Mouse (Mus musculus) bone marrow macrophage, adult 2 months (primary cell): ENCODE data around the gene Pbrm1. TPM values are rescaled to one million over a fixed set of nuclear protein-coding genes. Genes with fewer than 3 reads are reported as not detected.

ENCODE experiments used
- H3K27ac ChIP-seq: 2 replicates; pipeline ENCODE4 v1.5.1; 2012; ENCODE audit warnings: low read depth, low read length; ENCODE audit not compliant: insufficient read depth
- H3K4me1 ChIP-seq: 2 replicates; pipeline ENCODE4 v1.6.1; 2012; ENCODE audit warnings: low read length; ENCODE audit not compliant: control insufficient read depth, insufficient read depth
- H3K4me3 ChIP-seq: 2 replicates; pipeline ENCODE4 v1.5.1; 2012; ENCODE audit warnings: mild to moderate bottlenecking, low read length, moderate library complexity; ENCODE audit not compliant: insufficient read depth
- CTCF ChIP-seq: IDR thresholded peaks from 2 replicates; pipeline ENCODE4 v1.5.1; 2012; ENCODE audit warnings: low read depth, mild to moderate bottlenecking, low read length, moderate library complexity
- POLR2A ChIP-seq: IDR thresholded peaks from 2 replicates; pipeline ENCODE4 v1.6.1; 2012; ENCODE audit warnings: mild to moderate bottlenecking, low read depth, low read length, borderline replicate concordance
- polyA plus RNA-seq: library from polyadenylated mRNA; stranded (reverse); fragments of >200 nt; gene quantifications from 2 replicates; pipeline ENCODE4 v1.2.4, GENCODE M21; 2012; ENCODE audit not compliant: missing spikeins, insufficient read depth, insufficient read length

Pbrm1 gene
- polyA plus RNA-seq, 1 experiment: 34.4 TPM

DNA sequence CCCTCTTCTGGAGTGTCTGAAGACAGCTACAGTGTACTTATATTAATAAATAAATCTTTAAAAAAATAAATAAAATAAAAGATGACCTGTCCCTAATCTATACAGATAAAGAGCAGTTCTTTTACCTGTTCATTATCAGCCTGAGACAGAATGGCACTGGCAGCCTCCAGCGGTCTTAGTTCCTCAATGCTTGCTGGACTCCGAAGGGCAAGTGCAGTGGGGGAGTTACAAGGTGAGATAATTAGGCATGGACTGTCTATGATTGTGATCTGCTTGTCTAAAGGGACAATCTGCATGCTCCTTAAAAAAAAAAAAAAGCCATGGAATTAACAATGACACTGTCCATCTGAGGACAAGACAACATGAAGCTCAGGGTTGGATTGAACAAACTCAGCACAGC, 5.0 kb upstream of the Pbrm1 start:
- Histone ChIP-seq H3K4me3 (no peak overlapping the region), H3K4me1 (peaks cover 14% of the 10 kb centered on the region), H3K27ac (no peak overlapping the region)
- TF ChIP-seq POLR2A (no peak), CTCF (no peak)

DNA sequence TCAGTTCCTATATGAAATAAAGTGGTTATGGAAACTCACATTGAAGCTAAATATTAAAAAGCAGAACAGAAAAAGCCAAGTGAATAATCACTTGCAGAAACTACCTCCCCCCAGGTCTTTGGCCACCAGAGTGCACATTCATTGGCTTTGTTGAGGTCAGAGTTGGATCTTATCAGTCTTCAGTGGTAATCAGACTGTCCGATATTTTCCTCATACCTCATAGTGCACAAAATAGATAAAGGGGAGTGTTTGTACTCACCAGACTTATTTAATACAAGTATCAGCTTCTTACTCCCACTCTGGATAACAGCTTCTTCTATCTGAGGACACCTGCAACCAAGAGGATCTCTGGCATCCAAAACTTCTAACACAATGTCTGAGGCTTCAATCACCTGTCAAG, 2.9 kb upstream of the Pbrm1 start:
- H3K27ac ChIP-seq: no peak overlapping the region
- TF ChIP-seq POLR2A (no peak), CTCF (no peak)
- H3K4me1 ChIP-seq: peaks cover 14% of the 10 kb centered on the region
- H3K4me3 ChIP-seq: no peak overlapping the region

DNA sequence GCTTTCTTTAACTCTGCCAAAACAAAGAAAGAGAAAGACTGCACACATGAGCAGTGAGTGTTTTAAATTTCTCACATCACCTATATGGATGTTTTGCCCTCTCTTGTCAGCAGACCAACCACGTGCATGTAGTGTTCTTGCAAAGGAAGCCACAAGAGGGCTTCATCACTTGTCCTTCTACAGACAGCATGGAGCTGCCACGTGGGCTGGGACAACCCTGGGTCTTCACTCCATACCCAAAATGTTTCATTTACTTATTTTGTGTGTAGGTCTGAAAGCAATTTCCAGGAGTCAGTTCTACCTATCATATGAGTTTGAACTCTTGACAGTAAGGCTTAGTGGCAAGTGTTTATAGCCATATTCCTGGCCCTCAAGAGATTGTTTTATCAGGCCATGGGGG, 1.1 kb upstream of the Pbrm1 start:
- TF ChIP-seq POLR2A (no peak), CTCF (no peak)
- Histone ChIP-seq H3K27ac (peak overlapping the region; percentile 84), H3K4me1 (peaks cover 23% of the 10 kb centered on the region), H3K4me3 (peak overlapping the region; percentile 99)

DNA sequence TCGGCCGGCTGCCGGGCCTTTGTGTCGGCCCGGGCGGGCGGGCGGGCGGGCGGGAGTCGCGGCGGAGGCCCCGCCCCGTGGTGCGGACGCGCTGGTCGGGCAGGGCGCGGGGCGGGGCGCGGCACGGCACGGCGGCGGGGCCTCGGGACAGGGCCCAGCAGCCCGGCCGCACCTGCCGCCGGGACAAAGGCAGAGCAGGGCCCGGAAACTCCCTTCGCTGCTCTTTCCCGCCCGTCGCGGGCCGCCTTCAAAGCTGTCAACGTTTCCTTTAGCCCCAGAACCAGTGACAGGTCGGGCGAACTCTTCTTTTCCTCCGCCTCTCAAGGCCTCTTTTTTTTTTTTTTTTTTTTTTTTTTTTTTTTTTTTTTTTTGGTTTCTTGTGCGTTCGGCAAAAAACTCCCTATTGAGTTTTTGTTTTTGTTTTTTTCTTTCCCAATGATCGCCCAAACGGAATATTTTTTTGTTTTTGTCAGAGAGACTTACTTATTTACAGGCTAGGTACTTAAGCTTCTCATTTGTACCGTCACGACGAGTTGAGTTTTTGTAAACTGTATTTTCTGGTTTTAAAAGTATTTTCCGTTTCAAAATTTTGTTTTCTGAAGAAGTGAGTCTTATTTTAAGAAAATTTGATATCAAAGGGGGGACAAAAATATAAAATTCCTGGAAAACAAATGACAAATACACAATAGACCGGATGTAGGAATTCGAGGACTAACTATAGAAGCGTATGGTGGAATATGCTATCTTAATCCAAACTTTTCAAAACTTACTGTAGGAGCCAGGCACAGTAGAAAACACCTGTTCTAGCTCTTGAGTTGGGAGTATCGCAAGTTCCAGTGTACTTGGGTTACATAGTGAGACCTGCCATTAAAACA, 630 bp downstream of the Pbrm1 start:
- TF ChIP-seq CTCF (no peak), POLR2A (peak; percentile 56; the same call in 1 of the 2 replicates)
- Histone ChIP-seq H3K27ac (peak overlapping the region; percentile 88), H3K4me1 (peaks cover 23% of the 10 kb centered on the region), H3K4me3 (peak overlapping the region; percentile 99)

DNA sequence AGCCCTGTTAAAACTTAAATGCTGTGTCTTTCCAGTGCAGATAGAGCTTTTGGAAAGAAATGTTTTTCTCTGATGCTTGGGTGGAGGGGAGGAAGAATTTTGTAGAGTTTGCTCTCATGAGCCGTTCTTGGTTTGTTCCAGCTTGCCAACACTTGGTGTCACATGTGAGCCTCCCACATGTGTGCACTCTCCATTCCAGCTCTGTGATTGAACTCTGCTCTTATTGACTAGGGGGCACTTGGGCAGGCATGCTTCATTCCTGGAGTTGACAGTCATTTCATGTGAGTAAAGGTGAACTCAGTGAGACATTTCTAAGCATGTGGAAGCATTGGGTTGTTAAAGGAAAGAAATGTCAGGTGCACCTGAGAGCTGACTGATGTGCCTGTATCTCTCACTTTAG, 3.6 kb downstream of the Pbrm1 start:
- Histone ChIP-seq H3K4me1 (peaks cover 11% of the 10 kb centered on the region; the same call in 1 of the 2 replicates), H3K27ac (no peak overlapping the region), H3K4me3 (no peak overlapping the region)
- TF ChIP-seq POLR2A (no peak), CTCF (no peak)

DNA sequence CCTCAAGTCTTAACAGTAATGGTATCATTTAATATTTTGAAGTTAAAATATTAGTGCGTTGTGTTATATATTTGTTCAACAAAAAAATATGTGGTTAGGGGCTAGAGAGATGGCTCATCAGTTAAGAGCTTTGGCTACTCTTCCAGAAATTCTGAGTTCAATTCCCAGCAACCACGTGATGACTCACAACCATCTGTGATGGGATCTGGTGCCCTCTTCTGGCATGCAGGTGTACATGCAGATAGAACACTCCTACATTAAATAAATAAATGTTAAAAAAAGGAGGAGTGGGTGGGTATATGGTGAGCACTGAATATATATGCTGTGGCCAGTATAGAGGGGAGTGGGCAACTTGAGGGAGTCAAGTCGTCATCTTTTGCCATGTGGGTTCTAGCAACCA, 6.8 kb downstream of the Pbrm1 start:
- TF ChIP-seq CTCF (no peak), POLR2A (no peak)
- Histone ChIP-seq H3K4me1 (peaks cover 8% of the 10 kb centered on the region; the same call in 1 of the 2 replicates), H3K4me3 (no peak overlapping the region), H3K27ac (no peak overlapping the region)

DNA sequence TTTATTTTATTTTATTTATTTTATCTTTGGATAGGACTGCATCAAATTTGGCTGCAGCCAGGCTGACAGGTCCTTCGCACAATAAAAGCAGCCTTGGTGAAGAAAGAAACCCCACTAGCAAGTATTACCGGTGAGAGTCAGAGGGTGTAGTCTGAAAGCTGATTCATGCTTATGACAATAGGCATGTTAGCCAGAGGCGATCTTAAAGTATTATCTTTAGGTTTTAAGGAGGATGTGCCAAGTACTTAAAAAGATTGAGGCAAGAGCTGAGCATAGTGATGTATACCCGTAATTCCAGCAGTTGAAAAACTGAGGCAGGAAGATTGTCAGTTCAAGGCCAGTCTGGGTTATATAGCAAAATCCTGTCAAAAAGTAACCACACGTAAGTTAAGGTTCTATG, 26.4 kb downstream of the Pbrm1 start:
- TF ChIP-seq CTCF (no peak), POLR2A (no peak)
- Histone ChIP-seq H3K4me3 (no peak overlapping the region), H3K4me1 (no peaks in the 10 kb centered on the region), H3K27ac (no peak overlapping the region)

DNA sequence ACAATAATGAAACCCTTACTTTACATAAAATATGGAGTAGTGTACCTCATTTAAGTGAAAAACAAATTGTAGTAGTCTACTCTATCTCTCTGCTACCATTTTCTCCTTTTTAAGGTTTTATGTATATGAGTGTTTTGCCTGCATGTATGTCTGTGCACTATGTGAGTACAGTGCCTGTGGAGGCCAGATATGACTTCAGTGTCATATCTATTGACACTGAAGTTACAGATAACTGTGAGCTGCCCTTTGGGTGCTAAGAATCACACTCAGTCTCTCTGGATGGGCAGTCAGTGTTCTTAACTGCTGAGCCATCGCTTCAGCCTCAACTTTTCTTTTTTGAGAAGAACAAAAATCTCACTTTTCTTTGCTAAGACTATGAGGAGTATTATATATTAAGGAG, 26.9 kb downstream of the Pbrm1 start:
- no peak overlapping the region for H3K27ac ChIP-seq
- no peak overlapping the region for H3K4me3 ChIP-seq
- TF ChIP-seq CTCF (no peak), POLR2A (no peak)
- no peaks in the 10 kb centered on the region for H3K4me1 ChIP-seq

DNA sequence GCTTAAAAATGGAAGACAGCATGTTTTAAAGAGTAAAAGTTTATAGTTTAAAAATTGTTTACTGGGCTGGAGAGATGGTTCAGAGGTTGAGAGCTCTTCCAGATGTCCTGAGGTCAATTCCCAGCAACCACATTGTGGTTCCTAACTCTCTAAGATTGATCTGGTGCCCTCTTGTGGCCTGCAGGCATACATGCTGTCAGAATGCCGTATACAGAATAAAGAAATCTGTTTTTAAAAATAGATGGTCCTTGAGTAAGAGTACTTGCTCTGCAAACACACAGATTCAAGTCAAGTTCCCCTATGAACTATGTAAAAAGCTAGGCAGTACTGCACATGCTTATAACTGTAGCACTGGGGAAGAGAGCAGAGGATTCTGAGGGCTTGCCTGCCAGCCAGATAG, 43.3 kb downstream of the Pbrm1 start:
- H3K4me3 ChIP-seq: no peak overlapping the region
- no peak for TF ChIP-seq POLR2A
- no peak for TF ChIP-seq CTCF
- no peaks in the 10 kb centered on the region for H3K4me1 ChIP-seq
- no peak overlapping the region for H3K27ac ChIP-seq

DNA sequence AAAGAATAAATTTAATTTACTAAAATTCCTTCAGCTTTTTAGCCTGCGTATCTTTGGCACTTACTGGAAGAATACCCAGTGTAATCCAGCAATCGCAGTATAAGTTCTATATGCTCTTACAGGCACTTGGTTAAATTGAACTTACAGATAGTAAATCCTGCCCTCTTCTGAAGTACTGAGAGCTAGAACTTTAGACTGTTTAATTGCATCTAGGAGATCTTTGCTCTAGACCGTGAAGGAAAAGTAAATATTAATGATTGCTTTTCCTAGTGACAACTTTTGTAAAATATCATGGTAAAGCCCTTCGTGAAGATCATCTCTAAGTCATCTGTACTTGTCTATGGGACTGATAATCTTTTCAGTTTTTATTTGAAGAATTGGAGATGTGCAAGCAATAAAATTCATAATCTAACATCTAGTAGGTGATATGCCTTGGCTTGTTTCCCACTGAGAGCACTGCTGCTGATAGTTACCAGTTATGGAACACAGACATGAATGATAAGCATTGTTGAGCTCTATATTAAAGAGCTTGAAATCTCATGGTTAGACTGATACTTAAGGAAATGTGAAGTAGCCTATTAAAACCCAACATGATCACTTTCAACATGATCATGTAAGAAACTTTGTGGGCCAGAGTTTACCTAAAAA, 50.3 kb downstream of the Pbrm1 start:
- no peak overlapping the region for H3K27ac ChIP-seq
- H3K4me1 ChIP-seq: no peaks in the 10 kb centered on the region
- TF ChIP-seq CTCF (no peak), POLR2A (no peak)
- no peak overlapping the region for H3K4me3 ChIP-seq
